Mouse (Mus musculus) liver (tissue): ENCODE measurements around the gene Chst11.

ENCODE experiments used
- DNase-seq: peaks from one replicate; pipeline ENCODE4 v3.0.0-alpha.2; 2020; ENCODE audit warnings: mixed read lengths

The Chst11 gene

GRCm38 (mm10) chr10:83150587-83150986, 165.3 kb downstream of the Chst11 start:
- DNase-seq = no peak

- DNase-seq = no peak
These were observed 166.1 kb downstream of the Chst11 start for GRCm38 (mm10) chr10:83151362-83151761.

GRCm38 (mm10) chr10:83151896-83152685, 166.8 kb downstream of the Chst11 start:
- no peak for DNase-seq

DNA sequence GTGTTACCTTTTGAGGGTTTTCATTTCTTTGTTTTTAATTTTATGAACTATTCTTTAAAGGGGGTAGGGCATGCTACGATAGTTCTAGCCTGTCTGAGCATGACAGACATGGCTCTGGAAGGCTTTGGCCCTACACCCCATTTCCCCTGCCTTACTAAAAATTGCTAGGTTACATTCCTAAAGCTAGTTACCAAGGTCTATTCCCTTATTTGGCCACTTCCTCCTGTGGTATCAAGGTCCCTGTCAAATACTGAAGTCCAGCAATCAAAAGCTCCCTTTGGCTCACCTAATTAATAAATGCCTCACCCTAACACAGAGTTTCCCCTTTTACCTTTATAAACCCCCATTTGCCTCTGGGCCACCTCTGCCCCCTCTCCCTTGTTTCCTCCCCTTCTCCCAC, 167.4 kb downstream of the Chst11 start:
- DNase-seq = no peak

DNA sequence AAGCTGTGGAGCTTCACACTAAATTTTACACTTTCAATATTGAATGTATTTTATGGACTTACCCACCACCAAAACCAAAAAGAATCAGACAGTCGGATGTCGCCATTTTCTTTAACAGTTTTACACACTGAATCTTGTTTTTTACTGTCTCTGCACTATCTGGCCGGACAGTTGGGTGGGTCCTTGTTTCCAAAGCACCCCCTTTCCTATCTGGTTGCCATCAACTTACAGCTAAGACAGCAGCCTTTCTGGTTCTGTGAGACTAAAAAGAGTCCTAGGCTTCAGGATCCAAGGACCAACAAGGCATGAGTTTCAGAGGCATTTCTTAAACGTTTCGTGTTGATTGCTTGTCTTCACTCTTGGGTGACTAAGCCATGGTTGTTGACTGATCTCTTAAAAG, 168.1 kb downstream of the Chst11 start:
- DNase-seq = peak; percentile 55

GRCm38 (mm10) chr10:83153887-83154286, 168.6 kb downstream of the Chst11 start:
- DNase-seq = peak; percentile 55

- no peak for DNase-seq
These were observed 172.0 kb downstream of the Chst11 start for GRCm38 (mm10) chr10:83157289-83157688.

- no peak for DNase-seq
These were observed 173.0 kb downstream of the Chst11 start for GRCm38 (mm10) chr10:83158322-83158721.

- DNase-seq = no peak
These were observed 173.9 kb downstream of the Chst11 start for GRCm38 (mm10) chr10:83159229-83159628.

DNA sequence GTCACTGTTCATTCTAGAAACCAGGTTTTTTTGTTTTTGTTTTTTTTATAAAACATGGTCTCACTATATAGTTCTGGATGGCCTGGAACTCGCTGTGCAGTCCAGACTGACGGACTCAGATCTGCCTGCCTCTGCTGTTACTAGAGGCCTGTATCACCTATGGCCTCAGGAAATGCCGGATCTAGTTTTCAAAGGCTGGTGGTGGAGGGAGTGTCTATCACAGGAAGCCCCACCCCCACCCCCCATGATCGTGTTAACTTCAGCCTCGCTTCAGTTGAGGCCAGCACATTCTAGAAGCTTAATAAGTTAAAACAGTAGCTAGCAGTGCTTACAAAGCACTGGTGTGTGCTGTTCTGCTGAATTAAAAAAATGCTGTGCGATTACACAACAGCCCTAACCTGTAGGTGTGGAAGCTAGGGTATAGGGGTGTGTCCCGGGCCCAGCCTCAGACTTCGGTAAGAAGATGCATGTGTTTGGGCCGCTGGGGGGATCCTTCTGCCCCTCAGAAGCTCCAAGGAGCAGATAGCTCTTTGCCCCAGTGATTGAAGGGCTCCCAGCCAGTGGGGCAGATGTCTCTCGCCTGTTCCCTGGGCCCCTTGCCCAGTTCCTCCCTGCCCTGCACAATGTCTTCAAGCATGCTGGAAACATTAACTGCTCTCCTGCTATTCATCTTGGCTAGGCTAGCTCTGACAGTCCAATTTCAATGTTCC, 176.5 kb downstream of the Chst11 start:
- no peak for DNase-seq

DNA sequence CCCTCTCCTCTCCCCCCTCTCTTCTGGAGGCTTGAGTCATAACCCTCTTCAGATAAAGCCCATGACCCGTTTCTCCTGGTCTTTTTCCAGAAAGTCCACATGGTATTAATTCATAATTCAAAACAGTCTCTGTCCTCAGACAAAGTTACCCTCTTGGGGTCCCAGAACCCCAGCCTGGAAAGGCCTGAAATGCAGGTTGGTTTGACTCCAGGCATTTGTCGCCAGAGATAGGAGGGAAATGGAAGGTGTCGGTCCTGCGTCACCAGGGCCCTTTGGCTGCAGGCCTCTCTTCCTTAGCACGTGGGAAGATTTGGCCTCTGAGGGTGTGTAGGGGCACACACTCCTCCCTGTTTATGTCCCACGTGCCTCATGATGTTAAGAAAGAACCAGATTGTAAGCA, 178.6 kb downstream of the Chst11 start:
- no peak for DNase-seq

GRCm38 (mm10) chr10:83164901-83165435, 179.7 kb downstream of the Chst11 start:
- DNase-seq = no peak

- DNase-seq = no peak
These were observed 180.4 kb downstream of the Chst11 start for GRCm38 (mm10) chr10:83165521-83166243.

DNA sequence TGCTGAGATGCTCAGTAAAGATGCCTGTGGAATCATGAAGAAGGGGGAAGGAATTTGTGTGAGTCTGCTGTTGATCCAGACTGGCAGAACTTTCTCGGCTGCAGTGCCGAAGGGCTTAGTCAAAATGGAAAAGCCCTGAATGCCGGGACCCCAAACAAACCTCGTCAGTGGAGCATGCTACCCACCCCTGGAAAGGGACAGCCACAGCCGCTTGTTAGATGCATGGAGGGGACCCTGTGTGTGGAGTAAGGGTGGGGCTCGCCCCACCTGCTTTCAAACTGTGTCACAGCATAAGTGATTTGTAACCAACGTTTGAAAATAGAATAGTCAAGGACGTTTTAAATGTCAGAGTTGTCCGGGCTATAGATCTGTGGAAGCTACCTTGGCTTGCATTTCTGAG, 181.0 kb downstream of the Chst11 start:
- DNase-seq = no peak

DNA sequence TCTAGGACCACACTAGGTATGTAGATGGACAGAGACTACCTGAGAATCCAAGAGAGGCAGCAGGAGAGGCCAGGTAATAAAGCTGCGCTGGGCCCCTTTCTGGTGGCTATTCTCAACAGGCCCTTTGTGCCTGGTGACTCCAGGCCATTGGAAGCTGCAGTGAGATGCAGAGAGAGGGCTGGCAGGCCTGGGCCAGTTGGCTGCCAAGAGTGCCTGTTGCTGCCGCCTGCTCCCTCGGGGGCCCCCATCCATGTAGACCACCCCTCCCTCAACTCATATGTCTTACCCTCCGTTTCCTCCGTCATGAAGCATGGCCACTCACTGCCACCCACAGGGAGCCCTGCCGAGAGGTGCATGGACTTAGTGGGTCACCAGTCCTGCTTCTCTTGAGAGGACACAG, 182.2 kb downstream of the Chst11 start:
- DNase-seq = no peak

- no peak for DNase-seq
These were observed 183.2 kb downstream of the Chst11 start for GRCm38 (mm10) chr10:83168303-83169056.

- no peak for DNase-seq
These were observed 184.3 kb downstream of the Chst11 start for GRCm38 (mm10) chr10:83169554-83169953.

- no peak for DNase-seq
These were observed 192.9 kb downstream of the Chst11 start for GRCm38 (mm10) chr10:83178151-83178550.

DNA sequence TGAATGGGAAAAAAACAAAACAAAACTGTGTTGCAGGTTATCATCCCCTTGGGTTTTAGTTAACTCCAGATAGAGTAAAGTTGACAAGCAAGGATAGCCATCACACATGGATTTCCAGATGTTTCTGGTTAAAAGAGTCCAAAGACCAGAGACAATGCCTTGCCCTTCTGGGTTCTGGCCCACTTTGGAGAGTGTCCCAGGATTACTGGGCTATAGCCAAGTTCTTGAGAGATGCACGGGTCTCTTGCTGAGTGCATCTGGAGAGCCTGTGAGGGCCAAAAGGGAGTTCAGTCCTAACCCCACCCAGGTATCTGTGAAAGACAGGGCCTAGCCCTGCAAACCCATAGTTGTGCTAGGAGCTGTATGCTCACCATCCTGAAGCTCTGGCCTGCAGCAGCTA, 193.4 kb downstream of the Chst11 start:
- no peak for DNase-seq

GRCm38 (mm10) chr10:83181831-83182572, 196.7 kb downstream of the Chst11 start:
- DNase-seq = no peak

- peak; percentile 69 for DNase-seq
These were observed 197.3 kb downstream of the Chst11 start for GRCm38 (mm10) chr10:83182573-83182960.
